Mouse (Mus musculus) stomach, postnatal 0 days (tissue): ENCODE measurements around the gene Nhlrc2. TPM values are rescaled to one million over a fixed set of nuclear protein-coding genes. Genes with fewer than 3 reads are reported as not detected.
"Not testable (repeated sequence)": the region's sequence is repeated elsewhere in the genome, so short reads cannot be mapped to it uniquely, and the experiment has no call there.

Experiments used
- ATAC-seq: fragments of 200-750 bp; cut with Nextera tagmentation; 2 replicates; pipeline ENCODE4 v1.8.0; 2017; ENCODE audit not compliant: low FRiP score, low TSS enrichment
- DNase-seq: peaks from one replicate; pipeline ENCODE4 v3.0.0-alpha.2; 2016; ENCODE audit warnings: low spot score
- H3K27ac ChIP-seq: fragments of 300-500 bp; sonication (generic); replicated peaks from 2 replicates; pipeline ENCODE4 v1.5.1; 2014; ENCODE audit warnings: mild to moderate bottlenecking, control low read depth
- H3K27me3 ChIP-seq: fragments of 300-500 bp; sonication (generic); 2 replicates; pipeline ENCODE4 v1.6.1; 2014; ENCODE audit warnings: low read length; ENCODE audit not compliant: control insufficient read depth, insufficient read depth
- H3K36me3 ChIP-seq: fragments of 300-500 bp; sonication (generic); 2 replicates; pipeline ENCODE4 v1.6.1; 2014; ENCODE audit warnings: low read length, mixed read lengths; ENCODE audit not compliant: control insufficient read depth, insufficient read depth
- H3K4me1 ChIP-seq: fragments of 300-500 bp; sonication (generic); replicated peaks from 2 replicates; pipeline ENCODE4 v1.6.1; 2014; ENCODE audit warnings: antibody characterized with exemption; ENCODE audit not compliant: control insufficient read depth, insufficient read depth
- H3K4me2 ChIP-seq: fragments of 300-500 bp; sonication (generic); replicated peaks from 2 replicates; pipeline ENCODE4 v1.6.1; 2014; ENCODE audit warnings: low read depth, mild to moderate bottlenecking, control low read depth, moderate library complexity
- H3K4me3 ChIP-seq: fragments of 300-500 bp; sonication (generic); 2 replicates; pipeline ENCODE4 v1.5.1; 2014; ENCODE audit warnings: low read depth, low read length, control low read depth
- H3K9ac ChIP-seq: fragments of 300-500 bp; sonication (generic); 2 replicates; pipeline ENCODE4 v1.6.1; 2014; ENCODE audit warnings: mild to moderate bottlenecking, low read length, control low read depth, mixed read lengths
- H3K9me3 ChIP-seq: fragments of 300-500 bp; sonication (generic); 2 replicates; pipeline ENCODE4 v1.6.1; 2016; ENCODE audit warnings: low read length; ENCODE audit not compliant: control insufficient read depth
- CTCF ChIP-seq: IDR thresholded peaks from 2 replicates; pipeline ENCODE4 v1.5.1; 2016; ENCODE audit warnings: antibody characterized with exemption, low read depth, mild to moderate bottlenecking, moderate library complexity
- EP300 ChIP-seq: optimal IDR thresholded peaks from 2 replicates; pipeline ENCODE3; 2016; ENCODE audit warnings: antibody characterized with exemption
- WGBS: fragments of 180-500 bp; shearing (Covaris S2); extraction: QIAGEN DNeasy Blood & Tissue Kit; methylation state at CpG from one replicate; pipeline ENCODE4 v1.1.7; 2014; 5-methylcytosine and 5-hydroxymethylcytosine counted together
- polyA plus RNA-seq: library from polyadenylated mRNA; unstranded; fragments of >200 nt; fragmentation: Nextera tagmentation; extraction: Ambion mirVana; gene quantifications from 2 replicates; pipeline ENCODE4 v1.2.1, GENCODE M21; 2015

The Nhlrc2 gene
- polyA plus RNA-seq, result 8.1 and 8.2 TPM in 2 replicates

- H3K27ac ChIP-seq, result peak within 1 kb of the TSS; percentile 98
- no peaks in the 10 kb centered on the region for H3K27me3 ChIP-seq
Observed at GRCm38 (mm10) chr19:56548230-56549032, at the start of gene Nhlrc2. TSS of gene Nhlrc2 (plus strand) at chr19:56548261.

DNA sequence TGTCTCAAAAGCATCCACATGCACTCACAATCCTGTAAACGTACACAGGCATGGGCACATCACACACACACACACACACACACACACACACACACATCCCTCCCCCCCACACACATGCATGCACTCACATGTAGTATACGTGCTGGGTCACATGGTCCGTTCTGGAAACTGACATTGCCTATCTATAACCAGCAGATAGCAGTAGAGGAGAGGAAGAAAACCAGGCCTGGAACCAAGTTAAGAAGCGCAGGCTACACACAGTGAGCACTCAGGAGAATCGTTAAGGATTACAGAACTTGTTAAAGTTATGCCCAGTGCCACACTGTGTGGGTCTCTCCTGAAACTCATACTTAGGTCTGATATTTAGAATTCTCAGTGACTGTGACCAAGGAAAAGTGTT, 45.0 kb upstream of the Nhlrc2 start:
- not testable (repeated sequence) for H3K4me3 ChIP-seq, H3K4me1 ChIP-seq, DNase-seq, H3K27ac ChIP-seq, H3K9ac ChIP-seq, H3K36me3 ChIP-seq, H3K9me3 ChIP-seq, ATAC-seq, H3K4me2 ChIP-seq, H3K27me3 ChIP-seq
- no CpG with 5 or more reads among the region's 5 CpGs for WGBS

More at GRCm38 (mm10) chr19:56548230-56549032, at the start of gene Nhlrc2:
- peak; percentile 97 for ATAC-seq
- peak within 1 kb of the TSS; percentile 95 for H3K4me3 ChIP-seq
- TF ChIP-seq CTCF (no peak), EP300 (peak; percentile 81)
- DNase-seq, result peak; percentile 94
- H3K4me1 ChIP-seq, result no peaks in the 10 kb centered on the region
- under 1% methylated on average over 61 of the region's 69 CpGs for WGBS
- peaks cover 20% of the 10 kb centered on the region for H3K36me3 ChIP-seq
- H3K9ac ChIP-seq, result peak within 1 kb of the TSS; percentile 98
- peak within 1 kb of the TSS; percentile 86 for H3K4me2 ChIP-seq
- no peaks in the 10 kb centered on the region for H3K9me3 ChIP-seq

GRCm38 (mm10) chr19:56503525-56503924, 44.5 kb upstream of the Nhlrc2 start:
- DNase-seq, H3K27ac ChIP-seq, ATAC-seq, H3K36me3 ChIP-seq, H3K9ac ChIP-seq, H3K4me1 ChIP-seq, H3K4me3 ChIP-seq, H3K27me3 ChIP-seq, H3K9me3 ChIP-seq, H3K4me2 ChIP-seq: not testable (repeated sequence)
- WGBS, result no CpG with 5 or more reads among the region's 5 CpGs

DNA sequence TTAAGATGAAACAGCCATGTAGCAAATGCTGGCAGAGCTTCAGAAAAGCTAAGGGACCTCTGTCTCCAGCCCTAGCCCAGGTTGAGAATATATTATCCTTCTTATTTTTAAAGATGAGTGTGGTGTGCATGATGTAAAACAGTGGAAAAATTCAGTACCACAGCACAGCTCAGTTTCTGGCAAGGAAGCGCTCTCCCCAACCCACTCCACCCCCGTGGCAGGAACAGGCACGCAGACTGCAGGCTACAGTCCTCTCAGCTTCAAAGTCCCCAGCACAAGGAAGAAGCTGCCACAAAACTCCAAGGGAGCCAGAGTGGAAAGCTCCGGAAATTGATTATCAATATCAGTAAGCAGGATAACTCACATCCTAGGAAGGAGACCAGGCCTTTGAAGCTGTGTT, 36.9 kb upstream of the Nhlrc2 start:
- H3K27ac ChIP-seq, H3K4me1 ChIP-seq, H3K4me2 ChIP-seq, H3K36me3 ChIP-seq, H3K4me3 ChIP-seq, H3K9ac ChIP-seq, H3K27me3 ChIP-seq, H3K9me3 ChIP-seq, DNase-seq, ATAC-seq: not testable (repeated sequence)
- WGBS, result no CpG with 5 or more reads among the region's 4 CpGs

DNA sequence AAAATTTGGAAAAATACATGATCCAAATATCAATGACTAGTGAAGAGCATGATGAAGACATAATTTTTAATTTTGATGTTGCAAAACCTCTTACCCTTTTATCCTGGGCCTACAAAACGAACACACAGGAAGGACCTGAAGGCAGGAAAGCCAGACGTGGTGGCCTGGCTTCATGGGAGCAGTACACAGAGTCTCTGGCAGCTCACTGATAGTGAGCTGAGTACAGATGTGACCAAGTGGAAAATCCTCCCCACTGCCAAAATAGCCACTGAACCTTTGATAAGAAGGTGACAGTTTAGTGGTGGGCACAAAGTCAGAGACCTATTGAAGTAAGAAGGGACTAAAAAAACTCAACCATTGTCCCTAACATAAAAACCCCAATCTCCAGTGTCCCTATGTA, 34.5 kb upstream of the Nhlrc2 start:
- not testable (repeated sequence) for H3K4me3 ChIP-seq, H3K36me3 ChIP-seq, DNase-seq, H3K9ac ChIP-seq, ATAC-seq, H3K27ac ChIP-seq, H3K4me2 ChIP-seq, H3K9me3 ChIP-seq, H3K4me1 ChIP-seq, H3K27me3 ChIP-seq
- no CpG with 5 or more reads among the region's 2 CpGs for WGBS

GRCm38 (mm10) chr19:56519408-56519807, 28.7 kb upstream of the Nhlrc2 start:
- H3K27ac ChIP-seq, H3K36me3 ChIP-seq, ATAC-seq, H3K9me3 ChIP-seq, H3K4me3 ChIP-seq, H3K9ac ChIP-seq, H3K27me3 ChIP-seq, H3K4me2 ChIP-seq, H3K4me1 ChIP-seq, DNase-seq: not testable (repeated sequence)
- no CpG with 5 or more reads among the region's 7 CpGs for WGBS

DNA sequence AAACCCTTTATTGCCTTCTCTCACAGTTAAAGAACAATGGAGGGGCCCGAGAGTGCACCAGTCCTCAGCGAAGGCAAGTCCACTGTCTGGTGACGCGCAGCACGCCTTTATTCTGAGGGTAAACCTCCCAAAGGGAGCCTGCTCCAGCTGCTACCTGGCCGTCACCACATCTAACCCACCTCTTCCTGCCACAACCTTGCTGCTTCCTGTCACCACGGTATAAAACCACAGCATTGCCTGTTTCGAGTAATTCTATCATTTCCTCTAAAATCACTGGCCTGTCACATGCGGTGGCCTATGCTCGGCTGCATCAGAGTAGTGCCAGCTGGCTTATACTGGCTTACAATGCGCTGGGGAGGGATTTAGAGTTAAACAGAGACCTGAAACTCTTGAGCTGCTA, 17.5 kb upstream of the Nhlrc2 start:
- ATAC-seq, H3K36me3 ChIP-seq, H3K27ac ChIP-seq, H3K4me3 ChIP-seq, H3K9me3 ChIP-seq, H3K27me3 ChIP-seq, H3K4me1 ChIP-seq, DNase-seq, H3K4me2 ChIP-seq, H3K9ac ChIP-seq: not testable (repeated sequence)
- no CpG with 5 or more reads among the region's 11 CpGs for WGBS
